Mouse (Mus musculus) midbrain, postnatal 0 days (tissue): ENCODE measurements around the gene Sema3d. TPM values are rescaled to one million over a fixed set of nuclear protein-coding genes. Genes with fewer than 3 reads are reported as not detected.

Experiments used
- ATAC-seq: fragments of 200-750 bp; cut with Nextera tagmentation; 2 replicates; pipeline ENCODE4 v1.8.0; 2017; ENCODE audit warnings: moderate number of reproducible peaks, mild to moderate bottlenecking, moderate TSS enrichment, moderate library complexity; ENCODE audit not compliant: low FRiP score
- DNase-seq: peaks from one replicate; pipeline ENCODE4 v3.0.0-alpha.2; 2015; ENCODE audit warnings: low spot score
- H3K27ac ChIP-seq: fragments of 300-500 bp; sonication (generic); 2 replicates; pipeline ENCODE4 v1.5.1; 2014; ENCODE audit warnings: low read depth, mild to moderate bottlenecking, low read length, mixed read lengths
- H3K27me3 ChIP-seq: fragments of 300-500 bp; sonication (generic); 2 replicates; pipeline ENCODE4 v1.6.1; 2014; ENCODE audit warnings: low read length, control low read depth, mixed read lengths; ENCODE audit not compliant: insufficient read depth
- H3K36me3 ChIP-seq: fragments of 300-500 bp; sonication (generic); 2 replicates; pipeline ENCODE4 v1.6.1; 2014; ENCODE audit warnings: low read length, control low read depth, mixed read lengths; ENCODE audit not compliant: insufficient read depth
- H3K4me1 ChIP-seq: fragments of 300-500 bp; sonication (generic); 2 replicates; pipeline ENCODE4 v1.6.1; 2014; ENCODE audit warnings: mild to moderate bottlenecking, control low read depth, antibody characterized with exemption, low read length, mixed read lengths; ENCODE audit not compliant: insufficient read depth
- H3K4me2 ChIP-seq: fragments of 300-500 bp; sonication (generic); 2 replicates; pipeline ENCODE4 v1.6.1; 2014; ENCODE audit warnings: low read depth, mild to moderate bottlenecking, low read length, mixed read lengths; ENCODE audit not compliant: poor library complexity, severe bottlenecking
- H3K4me3 ChIP-seq: fragments of 300-500 bp; sonication (generic); 2 replicates; pipeline ENCODE4 v1.5.1; 2014; ENCODE audit warnings: low read depth, mild to moderate bottlenecking, low read length, moderate library complexity
- H3K9ac ChIP-seq: fragments of 300-500 bp; sonication (generic); replicated peaks from 2 replicates; pipeline ENCODE4 v1.6.1; 2014; ENCODE audit warnings: mild to moderate bottlenecking, low read length, moderate library complexity, mixed read lengths; ENCODE audit not compliant: poor library complexity, severe bottlenecking
- H3K9me3 ChIP-seq: fragments of 300-500 bp; sonication (generic); 2 replicates; pipeline ENCODE4 v1.6.1; 2016; ENCODE audit warnings: low read length, control low read depth
- CTCF ChIP-seq: IDR thresholded peaks from 2 replicates; pipeline ENCODE4 v1.5.1; 2016; ENCODE audit warnings: antibody characterized with exemption, mild to moderate bottlenecking
- WGBS: fragments of 180-500 bp; shearing (Covaris S2); extraction: QIAGEN DNeasy Blood & Tissue Kit; methylation state at CpG from one replicate; pipeline ENCODE4 v1.1.7; 2014; 5-methylcytosine and 5-hydroxymethylcytosine counted together
- polyA plus RNA-seq: library from polyadenylated mRNA; unstranded; fragments of >200 nt; fragmentation: Nextera tagmentation; extraction: Ambion mirVana; gene quantifications from 2 replicates; pipeline ENCODE4 v1.2.1, GENCODE M21; 2015
- total RNA-seq: library from RNA; depleted of rRNA; stranded (reverse); fragments of >200 nt; gene quantifications from 2 replicates; pipeline ENCODE4 v1.2.3, GENCODE M21; 2014

Gene Sema3d
- total and polyA plus RNA-seq, 2 experiments from 2014 or later = 1.8 to 3.7 TPM

DNA sequence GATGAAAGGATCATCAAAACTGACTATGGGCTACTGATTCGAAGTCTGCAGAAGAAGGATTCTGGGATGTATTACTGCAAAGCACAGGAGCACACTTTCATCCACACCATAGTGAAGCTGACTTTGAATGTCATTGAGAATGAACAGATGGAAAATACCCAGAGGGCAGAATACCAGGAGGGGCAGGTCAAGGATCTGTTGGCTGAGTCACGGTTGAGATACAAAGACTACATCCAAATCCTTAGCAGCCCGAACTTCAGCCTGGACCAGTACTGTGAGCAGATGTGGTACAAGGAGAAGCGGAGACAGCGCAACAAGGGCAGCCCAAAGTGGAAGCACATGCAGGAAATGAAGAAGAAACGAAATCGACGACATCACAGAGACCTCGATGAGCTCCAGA, 201.7 kb downstream of the Sema3d start:
- no peaks in the 10 kb centered on the region for H3K36me3 ChIP-seq
- H3K27ac ChIP-seq = no peak overlapping the region
- TF ChIP-seq CTCF = no peak
- no peak overlapping the region for H3K4me3 ChIP-seq
- no peaks in the 10 kb centered on the region for H3K9me3 ChIP-seq
- 91% methylated on average over 9 of the region's 9 CpGs for WGBS
- H3K9ac ChIP-seq = no peak overlapping the region
- H3K4me1 ChIP-seq = no peaks in the 10 kb centered on the region
- H3K4me2 ChIP-seq = no peak overlapping the region
- H3K27me3 ChIP-seq = no peaks in the 10 kb centered on the region
- no peak for DNase-seq
- ATAC-seq = no peak

GRCm38 (mm10) chr5:12634227-12634980, 251.2 kb downstream of the Sema3d start:
- DNase-seq = no peak
- ATAC-seq = no peak
- H3K27ac ChIP-seq = no peak overlapping the region
- no peak overlapping the region for H3K4me3 ChIP-seq
- H3K4me1 ChIP-seq = no peaks in the 10 kb centered on the region
- H3K36me3 ChIP-seq = no peaks in the 10 kb centered on the region
- TF ChIP-seq CTCF = no peak
- WGBS = 8% methylated on average over 8 of the region's 8 CpGs
- no peak overlapping the region; the same call in 1 of the 2 replicates for H3K4me2 ChIP-seq
- H3K9me3 ChIP-seq = no peaks in the 10 kb centered on the region
- H3K27me3 ChIP-seq = no peaks in the 10 kb centered on the region
- H3K9ac ChIP-seq = no peak overlapping the region

DNA sequence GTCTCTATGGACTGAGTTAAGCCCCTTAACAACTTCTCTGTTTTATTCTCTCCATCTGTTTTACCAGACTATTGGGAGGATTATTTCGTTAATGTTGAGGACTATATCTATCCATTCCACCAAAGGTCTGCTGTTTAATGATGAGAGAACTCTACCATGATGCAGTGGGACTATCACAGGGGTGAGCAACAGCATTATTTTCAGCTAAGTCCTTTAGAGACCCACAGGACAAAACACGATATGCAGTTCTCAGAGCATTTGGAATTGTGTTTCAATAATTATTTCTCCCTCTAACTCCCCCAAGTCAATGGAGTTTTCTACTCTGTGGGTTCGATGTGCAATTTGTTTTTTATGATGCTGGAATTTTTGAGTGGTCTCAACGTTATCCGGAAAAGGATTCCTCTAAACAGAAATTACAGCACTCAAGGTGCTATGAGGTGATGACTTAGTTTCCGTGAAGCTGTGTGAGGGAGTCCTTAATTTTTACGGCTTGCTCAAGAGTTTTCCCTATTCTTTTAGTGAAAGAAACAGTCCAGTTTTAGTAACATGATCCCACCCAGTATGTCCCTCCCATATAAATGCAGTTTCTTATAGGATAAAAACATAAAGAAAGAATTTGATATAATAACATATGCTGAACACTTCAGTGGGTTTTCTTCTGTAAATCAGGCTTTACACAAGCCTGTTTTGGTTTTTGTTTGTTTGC, 254.7 kb downstream of the Sema3d start:
- no peak for TF ChIP-seq CTCF
- no peaks in the 10 kb centered on the region for H3K4me1 ChIP-seq
- no peaks in the 10 kb centered on the region for H3K27me3 ChIP-seq
- no peak for DNase-seq
- ATAC-seq = no peak
- H3K4me3 ChIP-seq = no peak overlapping the region
- no peak overlapping the region for H3K9ac ChIP-seq
- no peaks in the 10 kb centered on the region for H3K36me3 ChIP-seq
- H3K27ac ChIP-seq = no peak overlapping the region
- WGBS = 87% methylated on average over 7 of the region's 7 CpGs
- H3K4me2 ChIP-seq = no peak overlapping the region
- no peaks in the 10 kb centered on the region for H3K9me3 ChIP-seq
